In the genomic region with DNA sequence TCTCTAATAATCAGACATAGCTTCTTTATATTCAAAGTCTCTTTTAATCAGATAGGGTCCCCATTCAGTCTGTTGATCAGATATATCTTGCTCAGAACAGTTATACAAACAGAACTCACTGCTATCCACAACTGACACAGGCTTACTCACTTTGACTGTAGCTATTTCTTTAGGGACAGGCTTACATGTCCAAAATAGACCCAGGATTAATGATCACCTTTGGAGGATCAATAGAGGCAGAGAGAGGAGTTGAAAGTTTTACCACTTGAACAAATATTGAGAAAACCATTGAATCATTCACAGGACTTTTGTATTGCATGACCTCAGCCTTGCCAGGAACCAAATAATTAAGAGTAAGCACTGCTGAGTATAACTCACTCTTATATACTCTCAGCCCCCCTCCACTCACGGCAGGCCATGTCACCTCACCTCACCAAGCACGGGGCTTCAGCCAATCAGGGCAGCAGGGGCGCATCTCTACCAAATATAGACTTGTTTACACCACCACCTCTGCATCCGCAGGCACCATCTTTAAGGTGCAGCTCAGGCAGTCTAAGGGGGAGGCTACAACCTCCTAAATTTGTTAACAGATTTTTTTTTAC, we compare ENCODE assay signal across 22 mouse cellular contexts.
"Had no signal": no experiment of that assay in that cellular context is flagged by ENCODE, and none has a peak within 500 bp of the region (broad histone marks: within the 10 kb centered on the region; RNA-seq: fewer than 3 reads in every experiment).

No protein-coding gene starts in this region.

- DNase-seq: kidney, adult 18-20 months; kidney, adult 9 months; kidney, postnatal 25 days; layer of hippocampus, adult 9-11 months; lung, adult 18-20 months; lung, postnatal 10 days; lung, postnatal 36 days; thymus, adult 18-20 months; thymus, postnatal 4 days had no signal

- H3K9me3 ChIP-seq: limb, embryonic 10.5 days; limb, embryonic 13.5 days; lung, embryonic 15.5 days; megakaryocyte, embryonic 14.5 days; midbrain, embryonic 10.5 days; midbrain, embryonic 13.5 days; neural tube, embryonic 13.5 days had no signal

- H3K4me2 ChIP-seq: limb, embryonic 13.5 days; lung, embryonic 15.5 days; midbrain, embryonic 13.5 days; neural tube, embryonic 13.5 days had no signal

- H3K36me3 ChIP-seq: limb, embryonic 10.5 days; limb, embryonic 13.5 days; lung, embryonic 15.5 days; midbrain, embryonic 10.5 days; midbrain, embryonic 13.5 days; neural tube, embryonic 13.5 days had no signal

- H3K27me3 ChIP-seq: limb, embryonic 13.5 days; lung, embryonic 15.5 days; megakaryocyte, embryonic 14.5 days; midbrain, embryonic 13.5 days; neural tube, embryonic 13.5 days had no signal

- ATAC-seq: inflammation-experienced regulatory T-cells, adult 6 months; intestine, embryonic 16.5 days; midbrain, embryonic 13.5 days; midbrain, embryonic 16.5 days had no signal

- H3K27ac ChIP-seq: kidney, postnatal 0 days; layer of hippocampus, adult 2 months; limb, embryonic 10.5 days; limb, embryonic 13.5 days; lung, embryonic 15.5 days; midbrain, embryonic 10.5 days; midbrain, embryonic 13.5 days; neural tube, embryonic 13.5 days had no signal

- H3K4me3 ChIP-seq: layer of hippocampus, adult 2 months; limb, embryonic 10.5 days; limb, embryonic 13.5 days; lung, embryonic 15.5 days; megakaryocyte, embryonic 14.5 days; midbrain, embryonic 10.5 days; midbrain, embryonic 13.5 days; myocyte; neural tube, embryonic 13.5 days had no signal

- H3K9ac ChIP-seq: limb, embryonic 13.5 days; lung, embryonic 15.5 days; midbrain, embryonic 13.5 days; neural tube, embryonic 13.5 days had no signal

- H3K4me1 ChIP-seq: limb, embryonic 10.5 days; limb, embryonic 13.5 days; lung, embryonic 15.5 days; megakaryocyte, embryonic 14.5 days; midbrain, embryonic 10.5 days; midbrain, embryonic 13.5 days; neural tube, embryonic 13.5 days had no signal
